Mouse (Mus musculus) neutrophil, adult 5-6 weeks (primary cell): ENCODE measurements around the gene Nrxn3. TPM values are rescaled to one million over a fixed set of nuclear protein-coding genes. Genes with fewer than 3 reads are reported as not detected.

Experiments used
- ATAC-seq: fragments of 151-379, 151-347 bp; 2 replicates; pipeline ENCODE4 v1.8.0; 2017; ENCODE audit warnings: mild to moderate bottlenecking, moderate TSS enrichment; ENCODE audit not compliant: insufficient number of reproducible peaks, poor library complexity, low FRiP score, severe bottlenecking; ENCODE audit errors: extremely low read depth
- total RNA-seq: library from RNA; stranded (forward); fragments of 200-1000 nt; gene quantifications from 2 replicates; pipeline ENCODE4 v1.2.3, GENCODE M21; 2017

Gene Nrxn3
- total RNA-seq: not detected in 2 replicates

DNA sequence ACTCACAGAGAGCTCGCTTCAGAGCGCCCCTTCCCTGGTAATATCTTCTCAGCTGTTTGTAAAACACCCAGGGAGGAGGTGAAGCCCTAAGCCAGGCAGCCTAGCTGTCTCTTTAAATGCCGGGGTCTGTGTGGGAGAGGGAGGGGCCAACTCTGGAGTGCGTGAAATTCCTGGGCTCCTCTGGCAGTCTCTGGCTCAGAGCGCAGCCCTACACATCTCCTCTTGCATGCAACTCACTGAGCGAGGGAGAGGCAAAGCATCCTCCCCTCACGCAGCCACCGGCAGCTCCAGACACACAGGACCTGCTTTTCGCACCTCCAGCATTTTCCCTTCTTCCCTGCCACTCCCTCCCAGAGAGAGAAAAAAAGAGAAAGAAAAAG, at the start of gene Nrxn3:
Nrxn3 (plus strand) TSS at position 186 of the 380 bp plus-strand sequence.
- ATAC-seq: no peak

- ATAC-seq: no peak
These were observed 18.4 kb upstream of the Nrxn3 start for GRCm38 (mm10) chr12:88704159-88704846.

DNA sequence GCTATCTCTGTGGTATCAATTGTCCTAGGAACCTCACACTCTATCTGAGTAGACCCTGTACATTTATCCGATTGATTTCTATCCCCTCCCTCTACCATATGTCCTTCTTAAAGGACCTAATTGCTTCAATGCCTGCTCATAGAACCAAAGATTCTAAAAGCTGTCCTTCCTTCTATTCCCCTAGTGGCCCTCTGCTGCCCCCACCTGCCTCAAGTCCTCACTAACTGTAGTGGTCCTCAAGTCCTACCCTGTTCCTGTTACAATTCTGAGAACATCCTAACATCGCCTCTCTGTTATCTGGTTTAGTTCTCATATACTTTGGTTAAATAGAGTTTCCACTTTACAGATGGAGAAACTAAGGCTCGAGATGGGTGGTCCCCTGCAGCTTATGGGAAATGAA, 16.7 kb upstream of the Nrxn3 start:
- ATAC-seq: no peak

- ATAC-seq: no peak
These were observed 14.9 kb upstream of the Nrxn3 start for GRCm38 (mm10) chr12:88707786-88708185.

DNA sequence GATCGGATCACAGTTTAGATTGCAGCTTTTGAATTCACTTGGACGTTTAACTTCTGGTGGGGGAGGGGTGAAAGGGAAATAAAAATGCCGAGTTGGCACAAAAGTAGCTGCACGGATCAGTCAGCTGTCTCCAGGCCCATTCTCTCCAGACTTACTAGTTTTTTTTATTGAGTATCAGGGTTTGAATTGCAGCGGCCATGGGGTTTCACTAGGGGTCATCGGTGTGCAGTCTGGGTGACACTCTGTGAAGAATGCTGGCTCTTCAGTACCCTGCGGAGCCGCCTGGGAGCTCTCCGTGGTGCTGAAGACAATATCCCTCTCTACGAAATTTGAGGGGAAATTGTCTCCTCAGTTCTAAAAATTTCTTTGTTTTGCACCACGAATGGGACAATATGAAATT, 13.5 kb upstream of the Nrxn3 start:
- no peak for ATAC-seq

- no peak for ATAC-seq
These were observed 9.2 kb upstream of the Nrxn3 start for GRCm38 (mm10) chr12:88713456-88713855.

- no peak for ATAC-seq
These were observed 515 bp upstream of the Nrxn3 start for GRCm38 (mm10) chr12:88722031-88722690.

- ATAC-seq: no peak
These were observed 3.6 kb downstream of the Nrxn3 start for GRCm38 (mm10) chr12:88726316-88726715.

- ATAC-seq: no peak
These were observed 4.1 kb downstream of the Nrxn3 start for GRCm38 (mm10) chr12:88726755-88727154.

DNA sequence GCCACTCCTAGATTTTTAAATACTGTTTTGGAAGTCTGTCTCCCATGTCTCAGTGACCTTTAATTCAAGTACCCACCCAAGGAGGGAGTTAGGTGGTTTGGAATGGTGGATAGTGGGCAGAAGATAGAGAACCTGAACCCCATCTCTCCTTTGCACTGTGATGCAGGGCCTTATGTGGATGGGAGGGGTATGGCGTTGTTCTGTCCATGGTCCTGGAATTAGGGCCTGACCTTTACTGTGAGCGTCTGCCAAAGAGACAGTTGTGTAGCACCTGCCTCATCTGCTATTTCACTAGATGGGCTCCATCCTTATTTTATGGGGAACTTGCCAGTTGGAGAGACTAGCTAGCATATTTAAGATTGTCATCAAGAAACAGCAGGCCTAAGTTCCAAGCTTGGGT, 8.0 kb downstream of the Nrxn3 start:
- ATAC-seq: no peak

GRCm38 (mm10) chr12:88735045-88735444, 12.4 kb downstream of the Nrxn3 start:
- ATAC-seq: no peak

GRCm38 (mm10) chr12:88737081-88737480, 14.4 kb downstream of the Nrxn3 start:
- no peak for ATAC-seq

DNA sequence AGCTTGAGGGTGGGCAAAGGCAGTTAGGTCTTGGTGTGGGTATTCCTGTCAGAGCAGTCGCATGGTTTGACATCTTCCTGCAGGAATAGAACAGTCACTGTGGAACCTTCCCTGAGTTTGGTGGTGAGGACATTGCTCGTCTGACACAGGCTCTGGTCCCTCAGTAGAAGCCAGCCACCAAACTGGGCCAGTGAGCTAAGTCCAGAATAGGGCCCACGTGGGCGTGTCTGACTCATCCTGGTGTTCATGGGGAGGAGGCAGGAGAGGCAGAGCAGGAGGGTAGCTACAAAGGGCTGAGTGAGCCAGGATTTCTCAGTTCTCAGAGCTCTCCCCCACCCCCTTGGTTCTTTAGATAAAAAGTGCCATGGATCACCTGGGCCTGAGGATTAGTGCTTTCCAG, 15.9 kb downstream of the Nrxn3 start:
- ATAC-seq: no peak

- no peak for ATAC-seq
These were observed 24.1 kb downstream of the Nrxn3 start for GRCm38 (mm10) chr12:88746788-88747187.

GRCm38 (mm10) chr12:88764791-88765190, 42.1 kb downstream of the Nrxn3 start:
- ATAC-seq: no peak

GRCm38 (mm10) chr12:88774666-88775065, 52.0 kb downstream of the Nrxn3 start:
- ATAC-seq: no peak

- ATAC-seq: no peak
These were observed 55.4 kb downstream of the Nrxn3 start for GRCm38 (mm10) chr12:88778036-88778435.

GRCm38 (mm10) chr12:88784199-88785147, 61.8 kb downstream of the Nrxn3 start:
- ATAC-seq: no peak

DNA sequence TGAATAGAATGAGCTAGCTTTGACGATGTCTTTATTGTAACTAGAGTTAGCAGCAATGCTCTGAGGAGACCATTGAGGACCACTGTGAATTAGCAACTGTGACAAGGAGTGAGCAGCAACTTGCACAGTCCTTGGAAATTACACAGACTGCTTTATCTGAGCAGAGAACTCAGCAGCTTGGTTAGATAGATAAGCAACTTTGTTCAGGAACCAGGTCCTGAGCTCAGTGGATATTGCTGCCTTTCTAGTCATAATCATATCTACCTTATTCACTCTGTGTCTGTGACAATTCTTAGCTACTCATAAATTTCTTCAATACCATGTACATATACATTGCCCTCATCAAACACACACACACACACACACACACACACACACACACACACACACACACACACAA, 70.6 kb downstream of the Nrxn3 start:
- ATAC-seq: no peak
